Mouse (Mus musculus) liver (tissue): ENCODE results near the gene Chst12.

Source experiments
- DNase-seq: peaks from one replicate; pipeline ENCODE4 v3.0.0-alpha.2; 2020; ENCODE audit warnings: mixed read lengths

Gene Chst12

DNA sequence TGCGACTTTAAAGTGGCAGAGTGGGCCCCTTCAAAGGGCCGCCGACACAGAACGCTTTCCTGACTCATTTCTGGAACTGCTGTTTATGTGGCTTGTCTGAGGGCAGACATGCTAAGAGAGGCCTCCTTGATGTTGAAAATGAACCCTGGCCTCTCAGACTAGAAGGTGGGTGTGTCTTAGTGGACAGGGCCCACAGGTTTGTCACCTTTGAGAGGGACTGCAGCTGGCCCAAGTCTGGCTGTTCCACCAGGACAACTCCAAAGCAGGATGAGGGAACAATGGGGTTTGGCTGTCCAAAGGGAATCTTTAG, 12.5 kb downstream of the Chst12 start:
- DNase-seq: no peak

DNA sequence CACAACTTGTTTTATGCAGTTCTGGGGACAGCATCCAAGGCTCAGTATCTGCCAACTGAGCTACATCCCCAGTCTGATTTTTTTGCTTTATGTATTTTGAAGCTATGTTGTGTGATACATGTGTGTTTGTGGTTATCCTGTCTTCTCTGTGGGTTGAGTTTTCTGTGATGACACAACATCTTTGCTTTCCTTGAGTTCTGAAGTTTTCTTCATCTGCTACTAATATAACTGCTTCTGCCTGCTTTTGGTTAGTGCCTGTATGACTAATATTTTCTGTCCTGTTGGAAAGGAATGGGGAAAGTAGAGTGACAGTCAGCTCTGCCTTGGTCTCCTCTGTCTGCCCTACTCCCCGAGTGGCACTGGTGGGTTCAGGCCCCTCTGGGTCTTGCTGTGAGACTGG, 15.8 kb downstream of the Chst12 start:
- DNase-seq: no peak

DNA sequence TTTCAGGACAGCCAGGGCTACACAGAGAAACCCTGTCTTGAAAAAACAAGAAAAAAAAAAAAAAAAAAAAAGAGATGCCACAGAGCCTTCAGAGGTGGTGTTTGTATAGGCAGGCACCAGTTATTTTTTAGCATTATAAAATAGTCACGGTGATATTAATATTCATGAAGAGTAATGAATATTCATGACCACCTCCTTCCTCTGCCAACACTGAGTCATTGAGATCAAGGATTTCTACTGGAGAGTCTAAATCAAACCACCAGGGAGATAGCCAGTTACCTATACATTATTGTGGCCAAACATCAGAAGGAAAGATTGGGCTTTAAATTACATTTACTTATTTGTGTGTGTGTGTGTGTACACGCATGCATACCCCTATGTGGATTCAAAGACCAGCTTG, 21.4 kb downstream of the Chst12 start:
- no peak for DNase-seq

DNA sequence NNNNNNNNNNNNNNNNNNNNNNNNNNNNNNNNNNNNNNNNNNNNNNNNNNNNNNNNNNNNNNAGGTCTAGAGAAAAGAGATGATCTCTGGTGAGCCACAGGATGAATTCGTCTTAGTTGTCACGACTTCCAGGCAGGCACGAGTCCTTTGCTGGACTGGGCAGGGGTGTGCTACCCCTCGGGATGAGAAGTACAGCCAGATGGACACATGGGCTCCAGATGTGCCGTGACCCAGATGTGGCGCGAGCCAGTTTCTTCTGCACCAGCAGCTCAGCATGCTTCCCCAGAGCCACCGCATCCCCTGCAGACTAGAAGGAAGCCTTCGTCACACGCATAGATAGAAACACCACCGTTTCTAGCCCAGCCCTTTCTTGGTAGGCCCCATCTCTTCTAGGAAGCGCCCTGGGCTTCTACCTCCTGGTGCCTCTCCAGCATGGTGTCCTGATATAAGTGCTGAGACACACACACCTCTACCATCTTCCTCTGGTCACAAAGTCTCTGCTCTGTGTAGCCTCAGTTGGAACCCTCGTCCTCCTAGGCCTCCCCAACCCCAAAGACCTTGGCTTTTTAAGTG, 32.8 kb downstream of the Chst12 start:
- DNase-seq: peak; percentile 61

DNA sequence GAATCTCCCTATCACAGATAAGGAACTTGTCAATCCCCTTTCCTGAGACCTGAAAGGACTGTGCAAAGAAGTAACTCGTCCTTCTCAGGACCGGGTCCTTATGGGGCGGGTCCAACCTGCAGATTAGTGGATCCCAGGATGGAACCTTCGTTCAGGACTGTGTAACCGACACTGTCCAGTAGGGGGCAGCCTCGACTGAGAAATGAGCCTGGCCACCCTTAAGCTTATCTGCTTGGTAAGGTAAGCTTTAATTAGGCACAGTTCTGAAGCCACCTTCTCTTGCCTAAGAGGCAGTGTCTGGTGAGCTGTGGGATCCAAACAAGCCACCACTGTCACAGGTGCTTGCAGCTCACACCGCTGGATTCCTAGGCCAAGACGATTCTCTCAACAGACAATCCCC, 34.8 kb downstream of the Chst12 start:
- peak; percentile 82 for DNase-seq

DNA sequence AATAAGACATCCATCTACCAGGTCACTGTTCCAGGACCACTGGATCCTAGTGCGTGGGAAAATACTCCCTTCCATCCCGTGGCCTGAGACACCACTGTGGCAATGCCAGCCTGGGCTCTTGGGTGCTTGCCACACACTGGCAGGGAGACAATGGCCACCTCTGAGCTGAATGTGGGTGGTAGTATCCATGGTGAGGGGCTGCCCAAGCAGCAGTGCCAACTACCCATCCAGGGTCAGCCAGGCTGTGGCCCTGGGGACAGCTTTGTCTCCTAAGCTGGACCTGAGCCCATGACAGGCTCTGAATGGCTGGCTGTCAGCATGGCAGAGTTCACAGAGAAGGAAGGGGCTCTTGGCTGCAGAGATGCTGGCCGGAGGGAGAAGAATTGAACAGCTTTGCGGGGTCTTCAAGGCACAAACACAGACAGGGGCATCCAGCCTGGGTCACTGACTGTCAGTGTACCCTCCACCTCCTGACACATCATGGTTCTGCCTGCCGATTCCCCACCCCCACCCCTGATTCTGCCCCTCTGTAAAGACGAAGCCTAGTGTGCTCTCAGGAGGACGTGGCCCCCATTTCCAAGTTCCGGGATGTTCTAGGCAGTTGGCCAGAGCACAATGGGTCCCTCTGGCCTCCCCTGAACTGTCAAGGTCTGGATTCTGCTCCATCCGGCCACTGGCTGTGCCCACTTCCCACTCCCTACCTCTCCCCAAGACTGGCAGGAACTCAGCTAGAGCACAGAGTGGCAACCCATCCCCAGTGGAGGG, 37.6 kb downstream of the Chst12 start:
- no peak for DNase-seq

DNA sequence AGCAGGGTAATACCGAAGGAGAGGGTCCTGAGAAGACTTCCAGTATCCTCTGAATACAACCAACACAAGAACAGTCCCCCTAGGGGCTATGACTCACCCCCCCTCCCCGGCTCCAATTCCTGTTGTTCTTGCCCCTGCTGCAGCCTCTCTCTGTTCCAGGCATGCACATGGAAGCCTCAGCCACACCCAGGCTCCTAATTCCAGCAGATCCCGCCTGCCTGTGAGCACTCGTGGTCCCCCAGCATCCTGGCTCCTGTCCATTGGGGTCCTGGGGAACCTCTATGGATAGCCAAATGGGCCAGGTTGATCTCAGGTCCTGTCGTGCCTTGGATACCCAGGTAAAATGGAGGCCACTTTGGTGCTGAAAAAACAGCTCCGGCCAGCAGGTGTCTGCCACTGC, 40.3 kb downstream of the Chst12 start:
- DNase-seq: no peak

DNA sequence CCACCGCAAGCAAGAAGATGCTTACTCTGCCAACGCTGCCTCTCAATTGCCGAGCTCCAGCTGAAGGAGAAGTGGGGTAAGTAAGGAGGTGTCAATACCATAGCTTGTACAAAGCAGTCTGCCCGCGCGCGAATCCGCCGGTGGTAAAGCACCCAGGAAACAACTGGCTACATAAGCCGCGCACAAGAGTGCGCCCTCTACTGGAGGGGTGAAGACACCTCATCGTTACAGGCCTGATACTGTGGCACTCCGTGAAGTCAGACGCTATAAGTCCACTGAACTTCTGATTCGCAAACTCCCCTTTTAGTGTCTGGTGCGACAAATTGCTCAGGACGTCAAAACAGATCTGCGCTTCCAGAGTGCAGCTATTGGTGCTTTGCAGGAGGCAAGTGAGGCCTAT, 41.0 kb downstream of the Chst12 start:
- DNase-seq: no peak

DNA sequence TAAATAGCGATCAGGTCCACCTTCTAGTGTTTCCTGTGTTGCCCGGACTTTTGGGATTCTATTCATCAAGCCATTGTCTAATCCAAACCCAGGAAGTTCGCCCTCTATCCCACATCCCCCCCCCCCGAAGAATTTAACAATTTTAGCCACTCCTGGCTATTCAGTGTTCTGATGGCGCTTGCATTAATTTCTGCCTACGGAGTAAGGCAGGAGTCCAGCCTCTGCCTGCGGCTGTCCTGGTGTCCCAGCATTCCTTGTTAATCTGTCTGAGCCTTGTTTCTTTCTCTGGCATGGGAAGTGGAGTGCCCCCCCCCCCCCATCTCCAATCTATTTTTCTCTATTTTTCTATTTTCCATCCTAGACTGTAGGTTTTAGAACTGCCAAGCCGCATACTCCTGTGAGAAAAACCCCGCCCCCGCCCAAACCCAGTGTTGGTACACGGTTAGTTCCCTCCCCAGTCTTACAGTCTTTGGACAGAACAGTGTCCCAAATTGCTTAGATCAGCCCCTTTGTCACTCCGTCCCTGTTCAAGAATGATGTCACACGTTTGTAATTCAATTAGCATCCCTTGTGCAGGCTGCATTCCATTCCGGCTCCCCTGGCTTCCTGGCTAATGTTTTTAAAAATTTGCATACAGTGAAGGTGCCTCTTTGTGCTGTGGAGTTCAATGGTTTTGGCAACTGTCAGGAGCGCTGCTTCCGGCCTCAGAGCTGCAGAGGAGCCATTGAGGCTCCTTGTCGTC, 44.1 kb downstream of the Chst12 start:
- no peak for DNase-seq

DNA sequence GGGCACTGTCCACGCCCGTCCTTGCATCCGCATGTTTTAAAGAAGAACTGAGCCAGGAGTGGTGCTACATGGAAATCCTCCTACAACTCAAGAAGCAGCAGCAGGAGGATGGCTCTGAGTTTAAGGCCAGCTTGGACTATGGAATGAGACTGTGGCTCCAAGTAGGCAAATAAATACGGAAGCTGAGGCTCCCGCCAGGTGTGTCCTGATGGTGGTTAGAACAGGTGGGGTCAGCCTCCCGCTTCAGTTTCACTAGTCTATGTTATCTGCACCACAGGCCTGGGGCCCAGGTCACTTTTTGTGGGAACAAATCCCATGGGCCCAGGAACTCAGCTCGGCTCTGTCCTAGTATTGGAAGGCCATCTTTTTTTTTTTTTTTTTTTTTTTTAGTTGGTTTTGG, 48.4 kb downstream of the Chst12 start:
- DNase-seq: no peak

DNA sequence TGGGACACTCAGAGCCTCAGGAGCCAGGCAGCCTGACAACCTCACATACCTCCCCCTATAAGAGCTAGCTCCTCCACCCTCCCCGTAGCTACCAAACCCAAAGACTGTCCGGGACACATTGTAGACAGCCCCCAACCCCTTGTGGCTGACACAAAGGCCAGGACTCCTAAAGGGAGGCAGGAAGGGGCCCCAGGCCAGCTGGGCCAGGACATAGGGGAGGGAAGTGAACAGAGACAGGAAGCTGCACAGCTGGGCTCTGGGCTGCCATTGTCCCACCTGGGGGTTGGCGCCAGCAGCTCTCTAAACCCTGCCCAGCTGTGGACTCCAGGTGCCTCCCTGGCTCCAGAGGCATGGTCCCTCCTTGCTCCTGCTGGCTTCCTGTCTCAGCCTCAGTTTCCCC, 51.5 kb downstream of the Chst12 start:
- DNase-seq: no peak

DNA sequence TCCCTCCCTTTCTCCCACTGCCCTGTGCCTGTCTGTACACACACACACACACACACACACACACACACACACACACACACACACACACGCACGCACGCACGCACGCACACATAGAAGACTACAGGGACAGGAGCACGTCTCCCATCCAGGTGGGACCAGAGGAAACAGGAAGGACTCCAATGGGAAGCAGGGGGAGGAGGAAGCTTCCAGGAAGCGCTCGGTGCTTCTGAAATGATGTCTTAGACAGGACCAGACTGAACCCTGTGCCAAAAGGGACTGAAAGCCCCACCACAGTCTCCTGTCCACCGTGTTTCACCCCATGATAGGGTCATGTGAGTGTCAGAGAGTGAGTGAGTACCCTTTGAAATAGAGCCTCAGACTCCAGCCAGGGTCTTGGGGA, 57.3 kb downstream of the Chst12 start:
- no peak for DNase-seq

DNA sequence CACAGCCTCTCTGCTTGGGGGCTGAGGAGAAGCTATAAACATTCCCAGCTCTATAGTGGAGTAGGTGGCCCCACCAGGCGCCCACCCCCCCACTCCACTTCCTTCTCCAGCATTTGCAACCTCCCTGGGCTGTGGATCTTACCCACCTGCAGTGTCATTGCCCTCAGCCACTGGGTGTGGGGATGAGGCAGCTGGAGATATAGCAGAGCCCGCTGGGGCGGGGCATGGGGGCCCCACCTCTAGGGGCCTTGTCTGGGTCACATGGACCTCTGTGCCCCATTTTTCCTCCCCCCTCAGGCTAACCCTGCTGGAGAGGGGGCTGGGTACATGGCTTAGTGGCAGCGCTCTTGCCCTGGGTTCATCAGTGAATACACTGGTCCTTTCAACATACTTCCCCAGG, 59.5 kb downstream of the Chst12 start, which contains the start of gene Grifin:
TSS of gene Grifin (minus strand) at position 176 of the 400 bp plus-strand sequence.
- peak; percentile 86 for DNase-seq

DNA sequence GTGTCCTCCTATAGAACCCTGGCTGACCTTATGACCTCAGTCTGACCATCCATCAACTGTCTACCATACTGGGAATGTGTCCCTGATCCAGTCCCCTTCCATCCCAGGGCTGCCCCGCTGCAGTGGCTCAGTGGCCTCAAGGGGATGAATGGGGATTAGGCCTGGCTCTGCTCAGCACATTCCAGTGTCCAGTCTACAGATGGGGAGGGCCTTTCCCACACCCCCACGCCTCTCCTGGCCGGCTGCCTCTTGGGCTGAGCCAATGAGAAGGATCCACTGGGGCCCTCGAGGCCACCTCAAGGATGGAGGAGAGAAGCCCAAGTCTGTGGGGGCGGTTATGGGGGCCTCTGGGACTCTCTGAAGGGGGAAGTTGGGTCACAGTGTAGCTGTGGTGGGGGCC, 60.1 kb downstream of the Chst12 start:
- DNase-seq: no peak

DNA sequence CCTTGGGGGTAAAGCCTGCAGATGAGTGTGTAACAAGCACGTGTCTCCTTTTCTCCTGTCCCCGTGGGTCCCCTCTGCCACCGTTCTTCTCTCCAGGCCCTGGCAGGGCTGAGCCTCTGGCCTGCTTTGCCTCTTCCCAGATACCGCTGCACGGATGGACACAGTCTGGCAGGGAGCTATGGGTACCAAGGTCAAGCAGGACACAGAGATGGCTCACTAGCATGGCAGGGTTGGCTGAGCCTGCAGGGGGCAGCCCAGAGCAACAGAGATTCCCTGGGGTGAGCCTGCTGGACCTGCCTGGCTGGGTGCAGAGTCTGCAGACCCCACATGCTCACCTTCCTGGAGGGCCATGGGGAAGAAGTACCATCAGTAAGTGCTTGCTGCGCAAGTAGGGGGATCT, 60.5 kb downstream of the Chst12 start:
- peak; percentile 71 for DNase-seq

DNA sequence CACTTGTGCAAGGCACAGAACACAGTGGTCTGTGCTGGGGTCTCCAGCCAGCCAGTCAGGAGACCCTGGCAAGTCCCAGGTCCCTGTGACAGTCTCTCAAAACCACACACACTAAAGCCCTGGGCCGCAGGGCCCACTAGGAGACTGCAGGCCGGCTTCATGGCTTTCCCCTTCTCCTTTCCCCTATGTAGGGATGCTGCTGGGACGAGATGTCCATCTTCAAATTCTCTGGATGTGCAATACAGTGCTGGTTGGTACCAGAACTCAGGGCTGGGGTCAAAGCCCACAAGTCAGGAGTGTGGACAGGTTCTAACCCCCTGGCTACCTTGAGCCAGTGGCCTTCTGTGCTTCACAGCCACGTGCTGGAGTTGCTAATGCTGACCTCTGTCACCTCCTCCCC, 60.9 kb downstream of the Chst12 start:
- no peak for DNase-seq

DNA sequence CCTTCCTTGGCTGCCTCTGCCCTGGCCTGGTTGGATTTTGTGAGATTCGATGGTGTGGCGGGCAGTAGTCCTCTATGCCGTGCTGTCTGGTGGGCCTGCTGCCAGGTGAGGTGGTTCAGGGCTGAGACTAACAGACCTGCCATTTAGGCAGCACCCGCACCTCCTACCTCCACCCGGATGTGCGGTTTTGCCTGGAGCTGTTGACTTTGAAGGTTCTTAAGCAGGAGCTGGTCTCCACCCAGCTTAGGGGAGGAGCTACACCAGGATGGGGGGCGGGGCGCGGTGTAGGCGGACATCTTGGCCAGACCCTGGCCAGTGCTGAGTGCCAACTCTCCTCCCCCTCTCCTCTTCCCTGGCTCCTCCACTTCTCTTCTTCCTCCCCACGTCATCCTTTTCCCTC, 62.0 kb downstream of the Chst12 start:
- peak; percentile 89 for DNase-seq

DNA sequence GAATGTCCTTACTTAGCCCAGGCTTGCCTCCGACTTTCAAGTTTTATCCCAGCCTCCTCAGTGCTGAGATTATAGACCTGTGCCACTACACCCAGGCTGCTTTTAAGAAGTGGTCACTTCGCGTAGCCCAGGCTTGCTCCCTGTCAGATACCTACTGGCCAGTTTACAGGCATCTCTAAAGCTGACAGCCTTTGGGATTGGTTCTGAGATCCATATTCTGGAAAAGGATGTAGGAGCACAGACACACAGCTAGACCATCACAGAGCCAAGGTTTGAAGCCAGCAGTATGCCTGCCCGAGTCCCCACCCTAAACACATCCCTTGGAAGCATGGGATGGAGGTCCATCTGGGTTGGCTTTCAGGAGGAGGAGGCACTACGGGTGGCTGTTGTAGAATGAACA, 62.4 kb downstream of the Chst12 start:
- no peak for DNase-seq

DNA sequence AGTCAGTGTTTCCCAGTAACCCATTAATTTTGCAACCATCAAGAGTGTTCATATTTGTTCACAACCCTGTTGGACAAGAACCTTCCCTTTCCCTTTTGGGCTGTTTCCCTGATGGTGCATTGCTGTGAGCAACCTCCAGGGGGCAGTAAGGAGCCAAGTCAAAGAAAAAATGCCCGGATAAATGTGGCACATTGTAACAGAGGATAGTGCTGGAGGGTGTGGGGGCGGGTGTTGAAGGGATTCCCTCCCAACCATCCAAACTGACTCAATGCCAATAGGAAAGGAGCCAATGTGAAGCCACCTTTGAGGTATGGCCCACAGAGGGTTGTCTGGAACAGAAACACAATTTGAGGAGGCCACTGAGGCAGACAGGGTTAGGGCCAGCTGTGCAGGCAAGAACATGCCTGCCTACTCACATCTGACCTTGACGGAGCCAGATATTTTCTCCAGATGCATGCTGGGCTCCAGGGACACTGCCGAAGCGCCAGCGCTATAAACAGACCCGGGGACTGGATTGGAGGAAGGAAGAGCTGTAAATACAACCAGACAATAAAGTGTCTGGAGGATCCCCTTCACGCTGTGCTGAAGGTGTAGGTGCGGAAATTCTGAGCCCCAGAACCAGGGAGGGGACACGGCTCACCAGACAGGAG, 63.1 kb downstream of the Chst12 start:
- peak; percentile 69 for DNase-seq

DNA sequence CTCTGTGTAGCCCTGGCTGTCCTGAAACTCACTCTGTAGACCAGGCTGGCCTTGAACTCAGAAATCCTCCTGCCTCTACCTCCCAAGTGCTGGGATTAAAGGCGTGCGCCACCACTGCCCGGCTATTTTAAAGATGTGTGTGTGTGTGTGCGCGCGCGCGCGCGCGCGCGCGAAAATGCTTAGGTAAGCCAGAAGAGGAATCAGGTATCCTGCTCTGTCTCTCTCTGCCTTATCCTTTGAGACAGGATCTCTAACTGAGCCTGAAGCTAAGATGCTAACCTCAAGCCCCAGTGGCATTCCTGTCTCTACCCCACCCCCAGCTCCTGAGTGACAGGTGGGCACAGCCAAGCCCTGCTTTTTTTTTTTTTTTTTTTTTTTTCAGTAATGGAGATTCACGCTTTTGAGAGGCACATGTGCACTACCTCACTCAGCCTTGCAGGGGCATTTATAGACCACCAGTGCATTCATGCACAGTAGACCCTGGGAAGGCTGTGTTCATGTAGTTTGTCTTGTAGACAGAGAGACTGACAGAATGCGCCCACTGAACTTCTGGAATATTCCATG, 63.8 kb downstream of the Chst12 start:
- DNase-seq: no peak

DNA sequence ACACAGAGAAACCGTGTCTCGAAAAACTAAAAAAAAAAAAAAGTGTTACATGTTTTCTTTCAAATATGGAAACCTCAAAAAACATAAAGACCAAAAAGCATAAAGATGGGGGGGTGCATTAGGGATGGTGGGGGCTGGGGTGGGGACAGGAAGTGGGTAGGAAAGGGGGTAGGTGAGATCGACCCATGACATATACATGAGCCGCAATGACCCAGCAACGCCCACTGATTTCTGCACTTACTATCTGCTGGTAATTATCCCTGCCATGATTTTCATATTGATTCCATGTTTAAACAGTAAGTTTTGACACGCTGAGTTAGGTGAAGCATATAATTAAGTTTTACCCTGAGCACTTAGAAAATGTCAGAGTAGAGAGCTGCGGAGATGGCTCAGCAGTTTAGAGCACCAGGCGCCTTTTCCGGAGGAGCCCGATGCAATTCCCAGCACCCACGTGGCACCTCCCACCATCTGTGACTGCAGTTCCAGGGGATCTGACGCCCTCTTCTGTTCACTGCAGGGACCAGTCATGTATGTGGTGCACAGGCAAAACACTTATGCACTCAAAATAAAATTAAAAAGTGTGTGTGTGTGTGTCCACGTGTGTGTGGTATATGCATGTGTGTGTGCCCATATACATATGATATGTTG, 65.0 kb downstream of the Chst12 start:
- no peak for DNase-seq

DNA sequence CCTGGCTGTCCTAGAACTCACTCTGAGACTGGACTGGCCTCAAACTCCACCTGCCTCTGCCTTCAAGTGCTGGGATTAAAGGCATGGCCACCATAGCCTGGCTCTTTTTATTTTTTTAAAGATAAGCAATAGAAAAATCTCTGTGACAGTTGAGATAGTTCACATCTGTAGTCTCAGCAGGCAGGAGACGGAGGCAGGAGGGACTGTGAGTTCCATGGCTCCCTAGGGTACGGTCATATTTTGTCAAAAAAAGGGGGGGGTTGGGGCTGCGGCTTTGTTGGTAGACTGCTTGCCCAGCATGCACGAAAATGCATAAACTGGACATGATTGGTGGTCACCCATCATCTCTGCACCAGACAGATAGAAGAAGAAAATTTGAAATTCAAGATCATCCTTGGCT, 65.9 kb downstream of the Chst12 start:
- DNase-seq: no peak

DNA sequence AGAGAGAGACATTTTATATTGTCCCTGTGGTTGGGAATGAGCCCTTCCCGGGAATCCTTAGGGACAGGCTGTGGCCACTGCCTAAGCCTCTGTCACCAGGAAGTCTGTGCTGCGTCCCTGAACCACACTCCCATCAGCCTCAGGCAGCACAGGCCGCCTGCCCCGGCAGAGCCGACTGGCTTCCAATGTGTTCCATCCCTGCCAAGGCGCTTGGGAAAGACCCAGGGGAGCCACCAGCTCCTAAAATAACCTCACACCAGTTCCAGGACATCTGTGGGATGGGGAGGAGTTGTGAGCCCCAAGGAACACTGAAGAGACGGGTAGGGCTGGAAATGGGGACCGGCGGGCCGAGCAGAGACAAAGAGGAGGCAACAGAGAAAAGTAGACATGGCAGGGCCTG, 66.3 kb downstream of the Chst12 start:
- no peak for DNase-seq
